In the genomic region with DNA sequence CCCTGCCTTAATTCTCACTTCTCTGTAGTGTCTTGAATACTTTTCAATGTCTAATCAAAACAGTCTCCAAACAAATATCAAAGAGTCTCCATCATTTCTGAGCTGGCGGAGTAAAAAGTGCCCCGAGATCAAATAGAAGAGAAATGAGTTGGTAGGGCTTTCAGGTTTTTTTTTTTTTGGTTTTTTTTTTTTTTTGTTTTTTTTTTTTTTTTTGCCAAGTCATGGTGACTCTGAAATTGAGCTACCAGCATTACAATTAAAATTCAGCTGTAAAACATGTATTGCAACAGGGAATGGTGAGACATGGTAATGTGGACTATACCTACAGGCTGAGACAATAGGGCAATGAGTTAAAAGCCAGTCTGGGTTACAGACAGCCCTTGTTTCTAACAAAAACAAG, we compare ENCODE assay signal across 25 mouse cellular contexts.
"Had no signal": no experiment of that assay in that cellular context is flagged by ENCODE, and none has a peak within 500 bp of the region (broad histone marks: within the 10 kb centered on the region; RNA-seq: fewer than 3 reads in every experiment).

No protein-coding gene starts in this region.

- H3K9me3 ChIP-seq: heart, embryonic 10.5 days; kidney, embryonic 15.5 days; limb, embryonic 15.5 days; liver, embryonic 12.5 days had no signal

- DNase-seq: gastrocnemius, adult 2 months; gastrocnemius, postnatal 10 days; gastrocnemius, postnatal 25 days; heart, adult 18-20 months; heart, postnatal 10 days; heart, postnatal 36 days; kidney, adult 11 months; kidney, adult 2 months; kidney, adult 9 months; kidney, postnatal 14 days; kidney, postnatal 36 days; layer of hippocampus, adult 9-11 months; layer of hippocampus, postnatal 36 days; left cerebral cortex, postnatal 4 days had no signal

- H3K27ac ChIP-seq: gastrocnemius, adult 2 months; heart, embryonic 10.5 days; hindbrain, embryonic 13.5 days; hindbrain, embryonic 15.5 days; hindbrain, postnatal 0 days; kidney, embryonic 15.5 days; kidney, postnatal 0 days; limb, embryonic 13.5 days; limb, embryonic 15.5 days; liver, embryonic 12.5 days; liver, embryonic 14.5 days had no signal

- H3K4me1 ChIP-seq: heart, embryonic 10.5 days; heart, embryonic 12.5 days; hindbrain, embryonic 13.5 days; hindbrain, embryonic 15.5 days; kidney, embryonic 15.5 days; limb, embryonic 13.5 days; limb, embryonic 15.5 days had no signal

- H3K4me3 ChIP-seq: gastrocnemius, adult 2 months; heart, embryonic 10.5 days; heart, embryonic 12.5 days; hindbrain, embryonic 13.5 days; hindbrain, embryonic 15.5 days; kidney, embryonic 15.5 days; limb, embryonic 13.5 days; limb, embryonic 15.5 days; liver, embryonic 12.5 days had no signal

- H3K9ac ChIP-seq: heart, embryonic 12.5 days; hindbrain, embryonic 13.5 days; hindbrain, embryonic 15.5 days; kidney, embryonic 15.5 days; limb, embryonic 13.5 days; limb, embryonic 15.5 days; liver, embryonic 12.5 days; liver, embryonic 14.5 days had no signal

- H3K27me3 ChIP-seq: heart, embryonic 12.5 days; hindbrain, embryonic 13.5 days; hindbrain, embryonic 15.5 days; kidney, embryonic 15.5 days; limb, embryonic 13.5 days; limb, embryonic 15.5 days; liver, embryonic 12.5 days had no signal

- H3K36me3 ChIP-seq: heart, embryonic 10.5 days; heart, embryonic 12.5 days; hindbrain, embryonic 13.5 days; hindbrain, embryonic 15.5 days; kidney, embryonic 15.5 days; limb, embryonic 13.5 days; limb, embryonic 15.5 days; liver, embryonic 12.5 days had no signal
